Mouse (Mus musculus) CH12.LX (cell line): ENCODE data around the gene Kcnj9. TPM values are rescaled to one million over a fixed set of nuclear protein-coding genes. Genes with fewer than 3 reads are reported as not detected.

Source experiments
- DNase-seq: peaks from one replicate; pipeline ENCODE4 v3.0.0-alpha.2; 2013; ENCODE audit errors: extremely low read depth
- H3K27ac ChIP-seq: 2 replicates; pipeline ENCODE4 v1.5.1; 2012; ENCODE audit warnings: low read depth, mild to moderate bottlenecking, control low read depth, moderate library complexity; ENCODE audit not compliant: insufficient read depth
- H3K27me3 ChIP-seq: replicated peaks from 2 replicates; pipeline ENCODE3; 2012; ENCODE audit warnings: inconsistent platforms
- H3K36me3 ChIP-seq, 2 experiments: replicated peaks in 1 of 2; 2 replicates each; pipeline versions ENCODE3 to v1.6.1; 2012; ENCODE audit warnings: inconsistent platforms in 1 of 2, low read length in 1 of 2, mild to moderate bottlenecking in 1 of 2, mixed read lengths in 1 of 2, moderate library complexity in 1 of 2; ENCODE audit not compliant: control insufficient read depth in 1 of 2, insufficient read depth in 1 of 2
- H3K4me1 ChIP-seq, 2 experiments: 2 replicates each; pipeline ENCODE4 v1.6.1; 2012; ENCODE audit warnings: inconsistent platforms in 1 of 2, moderate library complexity in 1 of 2; ENCODE audit not compliant: insufficient read depth in 2 of 2, control insufficient read depth in 1 of 2
- H3K4me2 ChIP-seq: 2 replicates; pipeline ENCODE4 v1.6.1; 2012; ENCODE audit warnings: low read depth, mild to moderate bottlenecking, control low read depth; ENCODE audit not compliant: poor library complexity, insufficient read depth, severe bottlenecking
- H3K4me3 ChIP-seq, 3 experiments: fragments of 150-350 bp in 1 of 3; sonication (generic) in 1 of 3; replicated peaks in 1 of 3; 2 replicates each; pipeline versions ENCODE3 to v1.5.1; 2011 to 2012; ENCODE audit warnings: low read depth in 2 of 3, low read length in 2 of 3, mild to moderate bottlenecking in 2 of 3, moderate library complexity in 2 of 3, control low read depth in 1 of 3, improper control_type of control experiment in 1 of 3, inconsistent platforms in 1 of 3, mixed read lengths in 1 of 3; ENCODE audit not compliant: poor library complexity in 1 of 3
- H3K79me2 ChIP-seq: replicated peaks from 2 replicates; pipeline ENCODE4 v1.6.1; 2012; ENCODE audit warnings: mild to moderate bottlenecking, moderate library complexity; ENCODE audit not compliant: control insufficient read depth, poor library complexity, insufficient read depth, severe bottlenecking; ENCODE audit errors: extremely low read depth
- H3K9ac ChIP-seq: 2 replicates; pipeline ENCODE4 v1.6.1; 2012; ENCODE audit warnings: low read depth, mild to moderate bottlenecking, control low read depth, moderate library complexity; ENCODE audit not compliant: insufficient read depth
- H3K9me3 ChIP-seq: replicated peaks from 2 replicates; pipeline ENCODE3; 2012; ENCODE audit warnings: low read length, inconsistent platforms, mixed read lengths
- CHD2 ChIP-seq: IDR thresholded peaks from 2 replicates; pipeline ENCODE4 v1.6.1; 2011; ENCODE audit warnings: low read length, improper control_type of control experiment
- CTCF ChIP-seq, 2 experiments: IDR thresholded peaks in 1 of 2; conservative IDR thresholded peaks in 1 of 2; 2 replicates each; pipeline ENCODE4 v1.5.1; 2011 to 2012; ENCODE audit warnings: low read depth in 2 of 2, low read length in 2 of 2, improper control_type of control experiment in 1 of 2, inconsistent platforms in 1 of 2, mild to moderate bottlenecking in 1 of 2, moderate library complexity in 1 of 2
- ELF1 ChIP-seq: IDR thresholded peaks from 2 replicates; pipeline ENCODE4 v1.6.1; 2014; ENCODE audit warnings: low read depth, mild to moderate bottlenecking, inconsistent platforms, low read length, improper control_type of control experiment
- EP300 ChIP-seq: IDR thresholded peaks from 2 replicates; pipeline ENCODE4 v1.6.1; 2011; ENCODE audit warnings: low read length, improper control_type of control experiment
- JUND ChIP-seq: conservative IDR thresholded peaks from 2 replicates; pipeline ENCODE4 v1.6.1; 2011; ENCODE audit warnings: low read depth, low read length, improper control_type of control experiment
- KAT2A ChIP-seq: IDR thresholded peaks from 2 replicates; pipeline ENCODE4 v1.6.1; 2012; ENCODE audit warnings: low read length, improper control_type of control experiment, inconsistent platforms; ENCODE audit not compliant: insufficient replicate concordance
- MEF2A ChIP-seq: IDR thresholded peaks from 2 replicates; pipeline ENCODE4 v1.6.1; 2014; ENCODE audit warnings: low read depth, mild to moderate bottlenecking, inconsistent platforms, low read length, improper control_type of control experiment, borderline replicate concordance
- MYC ChIP-seq: IDR thresholded peaks from 2 replicates; pipeline ENCODE4 v1.6.1; 2011; ENCODE audit warnings: low read depth, mild to moderate bottlenecking, improper control_type of control experiment, low read length
- NELFE ChIP-seq: IDR thresholded peaks from 2 replicates; pipeline ENCODE4 v1.6.1; 2011; ENCODE audit warnings: low read depth, low read length, improper control_type of control experiment
- NRF1 ChIP-seq: IDR thresholded peaks from 2 replicates; pipeline ENCODE4 v1.6.1; 2014; ENCODE audit warnings: low read depth, mild to moderate bottlenecking, inconsistent platforms, low read length, improper control_type of control experiment, moderate library complexity
- PAX5 ChIP-seq: IDR thresholded peaks from 2 replicates; pipeline ENCODE4 v1.6.1; 2012; ENCODE audit warnings: low read length, inconsistent platforms, mixed read lengths
- POLR2A ChIP-seq: IDR thresholded peaks from 2 replicates; pipeline ENCODE4 v1.6.1; 2011; ENCODE audit warnings: low read depth, mild to moderate bottlenecking, improper control_type of control experiment, low read length
- POLR2AphosphoS2 ChIP-seq: IDR thresholded peaks from 2 replicates; pipeline ENCODE4 v1.6.1; 2011; ENCODE audit warnings: low read depth, low read length, improper control_type of control experiment
- RAD21 ChIP-seq: IDR thresholded peaks from 2 replicates; pipeline ENCODE4 v1.6.1; 2011; ENCODE audit warnings: low read depth, mild to moderate bottlenecking, low read length, improper control_type of control experiment, moderate library complexity
- RCOR1 ChIP-seq: conservative IDR thresholded peaks from 2 replicates; pipeline ENCODE4 v1.6.1; 2012; ENCODE audit warnings: low read depth, mild to moderate bottlenecking, inconsistent platforms, low read length, improper control_type of control experiment
- SMC3 ChIP-seq: IDR thresholded peaks from 2 replicates; pipeline ENCODE4 v1.6.1; 2011; ENCODE audit warnings: low read depth, low read length, improper control_type of control experiment
- TBP ChIP-seq: conservative IDR thresholded peaks from 2 replicates; pipeline ENCODE4 v1.6.1; 2011; ENCODE audit warnings: low read depth, low read length, improper control_type of control experiment
- TCF12 ChIP-seq: IDR thresholded peaks from 2 replicates; pipeline ENCODE4 v1.6.1; 2014; ENCODE audit warnings: low read depth, mild to moderate bottlenecking, inconsistent platforms, low read length, improper control_type of control experiment
- UBTF ChIP-seq: IDR thresholded peaks from 2 replicates; pipeline ENCODE4 v1.6.1; 2012; ENCODE audit warnings: low read depth, mild to moderate bottlenecking, inconsistent platforms, low read length, improper control_type of control experiment, moderate library complexity
- ZKSCAN1 ChIP-seq: IDR thresholded peaks from 2 replicates; pipeline ENCODE4 v1.6.1; 2012; ENCODE audit warnings: low read depth, inconsistent platforms, low read length, improper control_type of control experiment, borderline replicate concordance
- ZMIZ1 ChIP-seq: IDR thresholded peaks from 2 replicates; pipeline ENCODE4 v1.6.1; 2012; ENCODE audit warnings: low read depth, mild to moderate bottlenecking, inconsistent platforms, low read length, improper control_type of control experiment
- ZNF384 ChIP-seq: IDR thresholded peaks from 2 replicates; pipeline ENCODE4 v1.6.1; 2012; ENCODE audit warnings: low read depth, low read length, improper control_type of control experiment, inconsistent platforms
- dilution Hi-C: fragments of 300-500 bp; cut with MboI; formaldehyde crosslinking; loops from 2 replicates; pipeline ENCODE4 v1.14.3; 2020; ENCODE audit warnings: low sequenced_read_pairs; ENCODE audit not compliant: extremely low pct_unique_long_range_greater_than_20kb, extremely low pct_ligation_motif_present
- in situ Hi-C: fragments of 300-500 bp; cut with MboI; formaldehyde crosslinking; loops from 3 replicates; pipeline ENCODE4 v1.14.3; 2019; ENCODE audit warnings: low sequenced_read_pairs, low pct_ligation_motif_present, low pct_unique_long_range_greater_than_20kb, mixed read lengths
- polyA plus RNA-seq: library from polyadenylated mRNA; unstranded; fragments of >175 nt; gene quantifications from 2 replicates; pipeline ENCODE4 v1.2.1, GENCODE M21; 2012; ENCODE audit warnings: low read depth; ENCODE audit not compliant: insufficient read length
- total RNA-seq, 2 experiments: library from RNA; depleted of rRNA; stranded (reverse); fragments of 300-350 nt in 1 of 2; fragments of >200 nt in 1 of 2; gene quantifications; 2 replicates each; pipeline ENCODE4 v1.2.3; 2012 to 2014

Gene Kcnj9
- total and polyA plus RNA-seq, 3 experiments = 0.04 to 0.10 TPM; not detected in 1

DNA sequence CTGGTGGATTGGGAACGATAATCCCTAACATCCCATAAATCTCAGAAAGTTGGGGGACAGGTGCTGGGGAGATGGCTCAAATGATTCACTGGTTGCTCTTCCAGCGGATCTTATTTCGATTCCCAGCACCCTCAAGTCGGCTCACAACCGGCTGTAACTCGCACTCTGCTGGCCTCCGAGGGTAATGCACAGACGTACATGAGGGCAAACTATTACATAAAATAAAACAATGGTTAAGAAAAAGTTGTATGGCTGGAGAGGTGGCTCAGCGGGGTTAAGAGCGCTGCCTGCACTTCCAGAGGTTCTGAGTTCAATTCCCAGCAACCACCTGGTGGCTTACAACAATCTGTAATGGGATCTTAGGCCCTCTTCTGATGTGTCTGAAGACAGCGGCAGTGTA is 2.4 kb downstream of the Kcnj9 start:
- in situ Hi-C loops = no loop called here
- H3K27me3 ChIP-seq = peaks cover 39% of the 10 kb centered on the region
- no peaks in the 10 kb centered on the region for H3K79me2 ChIP-seq
- DNase-seq = no peak
- H3K9ac ChIP-seq = no peak overlapping the region
- dilution Hi-C loops = no loop called here
- H3K36me3 ChIP-seq = peaks cover 0 to 13% of the 10 kb centered on the region in 2 experiments
- TF ChIP-seq ZMIZ1 (no peak), CHD2 (no peak), ZNF384 (no peak), ELF1 (no peak), EP300 (no peak), JUND (no peak), TBP (no peak), MEF2A (no peak), POLR2A (no peak), ZKSCAN1 (no peak)
- H3K27ac ChIP-seq = no peak overlapping the region
- no peak overlapping the region for H3K4me3 ChIP-seq
- peaks cover 10% of the 10 kb centered on the region for H3K9me3 ChIP-seq
- no peak overlapping the region for H3K4me2 ChIP-seq
- no peaks in the 10 kb centered on the region; a peak in 2 of 4 replicates for H3K4me1 ChIP-seq

DNA sequence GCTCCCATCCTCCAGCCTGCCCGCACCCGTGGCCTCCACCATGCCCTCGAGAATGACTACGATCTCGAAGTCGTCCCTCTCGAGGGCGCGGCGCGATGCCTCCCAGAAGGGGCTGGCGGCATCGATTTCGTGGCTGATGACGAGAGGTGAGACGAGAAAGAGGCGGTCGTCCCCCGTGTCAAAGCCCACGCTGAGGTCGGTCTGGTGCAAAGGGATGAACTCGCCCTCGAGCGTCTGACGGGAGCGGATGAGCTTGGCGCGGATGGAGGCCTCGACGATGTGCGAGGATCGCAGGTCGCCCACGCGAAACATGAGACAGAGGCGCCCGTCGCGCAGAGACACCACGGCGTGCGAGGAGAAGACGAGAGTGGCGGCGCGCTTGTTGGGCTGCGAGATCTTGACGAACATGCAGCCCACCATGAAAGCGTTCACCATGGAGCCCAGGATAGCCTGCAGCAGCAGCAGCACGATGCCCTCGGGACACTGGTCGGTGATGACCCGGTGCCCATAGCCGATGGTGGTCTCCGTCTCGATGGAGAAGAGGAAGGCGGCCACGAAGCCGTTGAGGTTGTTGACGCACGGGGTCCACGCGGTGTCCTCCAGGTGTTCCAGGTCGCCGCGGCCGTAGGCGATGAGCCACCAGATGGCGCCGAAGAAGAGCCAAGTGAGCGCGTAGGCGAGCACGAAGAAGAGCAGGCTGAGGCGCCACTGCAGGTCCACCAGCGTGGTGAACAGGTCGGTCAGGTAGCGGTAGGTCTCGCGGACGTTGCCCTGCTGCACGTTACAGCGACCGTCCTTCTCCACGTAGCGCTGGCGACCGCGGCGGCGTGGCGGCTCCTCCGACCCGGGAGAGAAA is 3.2 kb downstream of the Kcnj9 start:
- Histone ChIP-seq H3K27me3 (peaks cover 32% of the 10 kb centered on the region), H3K27ac (no peak overlapping the region), H3K4me3 (no peak overlapping the region), H3K4me2 (no peak overlapping the region), H3K36me3 (peaks cover 0 to 15% of the 10 kb centered on the region in 2 experiments), H3K9ac (no peak overlapping the region), H3K79me2 (no peaks in the 10 kb centered on the region), H3K9me3 (peaks cover 10% of the 10 kb centered on the region), H3K4me1 (no peaks in the 10 kb centered on the region; a peak in 1 of 4 replicates)
- TF ChIP-seq CTCF (conservative IDR thresholded peaks at IDR 0.05 in 1 of 2, IDR thresholded peaks at IDR 0.05 in 1 of 2; ENCODE audit: low read depth in 2 of 2, low read length in 2 of 2) (no peak), RAD21 (no peak), PAX5 (no peak), EP300 (no peak), UBTF (no peak), MEF2A (no peak), POLR2AphosphoS2 (no peak), TCF12 (no peak), SMC3 (no peak), NRF1 (no peak), KAT2A (no peak), TBP (no peak), MYC (no peak), ZNF384 (no peak), RCOR1 (no peak), NELFE (no peak)
- in situ Hi-C loops (no loop called here), dilution Hi-C loops (no loop called here)
- DNase-seq = no peak
